Mouse (Mus musculus): ENCODE results near the gene Rad54l2.

DNA sequence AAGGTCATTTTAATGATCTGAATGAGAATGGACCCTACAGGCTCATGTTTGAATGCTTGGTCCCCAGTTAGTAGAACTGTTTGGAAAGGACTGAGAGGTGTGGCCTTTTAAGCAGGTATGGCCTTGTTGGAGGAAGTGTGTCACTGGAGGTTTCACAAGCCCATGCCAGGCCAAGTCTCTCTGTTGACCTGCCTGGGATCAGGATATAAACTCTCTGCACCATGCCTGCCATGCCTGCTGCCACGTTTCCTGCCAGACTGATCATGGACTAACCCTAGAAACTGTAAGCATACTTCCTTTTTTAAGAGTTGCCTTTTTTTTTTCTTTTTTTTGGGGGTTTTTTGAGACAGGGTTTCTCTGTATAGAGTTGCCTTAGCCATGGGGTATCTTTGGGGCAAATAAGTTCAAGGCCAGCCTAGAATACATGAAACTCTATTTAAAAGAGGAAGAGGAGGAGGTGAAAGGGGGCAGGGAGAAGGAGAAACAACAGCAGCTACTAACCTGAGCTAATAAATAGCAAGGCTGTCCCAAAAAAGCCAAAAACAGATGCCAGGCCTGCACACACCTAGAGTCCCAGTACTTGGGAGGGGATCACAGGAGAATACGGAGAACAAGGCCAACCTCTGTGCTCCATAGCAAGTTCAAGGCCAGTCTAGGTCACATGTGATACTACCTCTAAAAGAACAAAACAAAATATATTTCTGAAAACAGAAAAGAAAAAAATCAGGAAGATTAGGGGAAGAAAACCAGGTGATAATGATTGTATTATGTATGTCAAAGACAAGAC lies 50.6 kb downstream of the Rad54l2 start:
- no peak for TF ChIP-seq EP300 (IDR thresholded peaks at IDR 0.05; ENCODE audit: insufficient read depth, low read depth, low read length)
- TF ChIP-seq CTCF (IDR thresholded peaks at IDR 0.05), result no peak
- TF ChIP-seq POLR2A (IDR thresholded peaks at IDR 0.05; ENCODE audit: insufficient read depth, low read depth, low read length), result no peak

Measured in heart, adult 2 months (tissue).